Mouse (Mus musculus): ENCODE measurements around the gene Adi1. TPM values are rescaled to one million over a fixed set of nuclear protein-coding genes. Genes with fewer than 3 reads are reported as not detected.

The Adi1 gene
- total RNA-seq, 2 experiments from 2014 or later, result 26.7 to 137 TPM

Other genes starting within 250 kb of the Adi1 start
- gene Dcdc2c, start 122.8 kb upstream of the Adi1 start, total RNA-seq (2015), result not detected in 2 replicates
- 0.37 and 0.61 TPM in 2 replicates for gene Dcdc2c, start 122.8 kb upstream of the Adi1 start, total RNA-seq (2017)
- not detected in 2 replicates for gene Allc, start 92.7 kb upstream of the Adi1 start, total RNA-seq (2015)
- gene Allc, start 92.7 kb upstream of the Adi1 start, total RNA-seq (2017), result not detected in 2 replicates
- gene Colec11, start 51.9 kb upstream of the Adi1 start, total RNA-seq (2015), result not detected in 2 replicates
- gene Colec11, start 51.9 kb upstream of the Adi1 start, total RNA-seq (2017), result 0.17 and 0.95 TPM in 2 replicates
- gene Rps7, start 39.3 kb upstream of the Adi1 start, total RNA-seq (2015), result 2,571 and 2,731 TPM in 2 replicates
- gene Rps7, start 39.3 kb upstream of the Adi1 start, total RNA-seq (2017), result 4,806 and 4,883 TPM in 2 replicates
- 29.7 and 29.9 TPM in 2 replicates for gene Rnaseh1, start 25.6 kb upstream of the Adi1 start, total RNA-seq (2015)
- gene Rnaseh1, start 25.6 kb upstream of the Adi1 start, total RNA-seq (2017), result 25.7 and 31.9 TPM in 2 replicates
- gene Trappc12, start 75.2 kb downstream of the Adi1 start, total RNA-seq (2015), result 28.1 and 34.0 TPM in 2 replicates
- gene Trappc12, start 75.2 kb downstream of the Adi1 start, total RNA-seq (2017), result 41.1 and 47.3 TPM in 2 replicates
- 21.6 and 25.1 TPM in 2 replicates for gene Eipr1, start 76.6 kb downstream of the Adi1 start, total RNA-seq (2015)
- gene Eipr1, start 76.6 kb downstream of the Adi1 start, total RNA-seq (2017), result 26.6 and 26.9 TPM in 2 replicates